Mouse (Mus musculus) heart, adult 2 months (tissue): ENCODE data around the gene Tll2. TPM values are rescaled to one million over a fixed set of nuclear protein-coding genes. Genes with fewer than 3 reads are reported as not detected.

Source experiments
- DNase-seq, 2 experiments: peaks; one replicate each; pipeline ENCODE4 v3.0.0; 2021
- H3K27ac ChIP-seq: fragments of 200-600 bp; 2 replicates; pipeline ENCODE4 v1.8.1; 2022
- H3K27me3 ChIP-seq: fragments of 200-500 bp; 2 replicates; pipeline ENCODE4 v1.6.1; 2012; ENCODE audit warnings: mild to moderate bottlenecking, low read length, inconsistent platforms, mixed read lengths; ENCODE audit not compliant: control insufficient read depth, insufficient read depth
- H3K36me3 ChIP-seq: fragments of 200-500 bp; 2 replicates; pipeline ENCODE4 v1.6.1; 2012; ENCODE audit warnings: low read length, inconsistent platforms; ENCODE audit not compliant: control insufficient read depth, insufficient read depth
- H3K4me1 ChIP-seq: fragments of 200-500 bp; 2 replicates; pipeline ENCODE4 v1.6.1; 2011; ENCODE audit warnings: low read length; ENCODE audit not compliant: control insufficient read depth, insufficient read depth
- H3K4me3 ChIP-seq: fragments of 200-600 bp; 2 replicates; pipeline ENCODE4 v1.8.1; 2022
- H3K79me2 ChIP-seq: fragments of 200-500 bp; replicated peaks from 2 replicates; pipeline ENCODE4 v1.6.1; 2012; ENCODE audit warnings: mild to moderate bottlenecking, inconsistent platforms, low read length, moderate library complexity, mixed read lengths; ENCODE audit not compliant: control insufficient read depth, insufficient read depth
- H3K9ac ChIP-seq: fragments of 200-500 bp; 2 replicates; pipeline ENCODE4 v1.6.1; 2012; ENCODE audit warnings: low read depth, mild to moderate bottlenecking, control low read depth, inconsistent platforms, low read length, mixed read lengths
- CTCF ChIP-seq: fragments of 200-600 bp; IDR thresholded peaks from 2 replicates; pipeline ENCODE4 v1.8.1; 2022; ENCODE audit warnings: antibody characterized with exemption, mild to moderate bottlenecking, moderate library complexity
- EP300 ChIP-seq: fragments of 200-500 bp; IDR thresholded peaks from 2 replicates; pipeline ENCODE4 v1.6.1; 2011; ENCODE audit warnings: low read depth, low read length, control low read depth; ENCODE audit not compliant: insufficient read depth
- POLR2A ChIP-seq: fragments of 200-500 bp; IDR thresholded peaks from 2 replicates; pipeline ENCODE4 v1.6.1; 2011; ENCODE audit warnings: mild to moderate bottlenecking, low read depth, low read length, control low read depth; ENCODE audit not compliant: insufficient read depth
- WGBS: fragments of 180-500 bp; shearing (Covaris S2); methylation state at CpG from one replicate; pipeline ENCODE4 v1.1.7; 2018; 5-methylcytosine and 5-hydroxymethylcytosine counted together
- intact Hi-C: fragments of 180-260 bp; cut with DNase I; formaldehyde crosslinking; loops from one replicate; pipeline ENCODE4 v1.15.1; 2025
- polyA plus RNA-seq: library from polyadenylated mRNA; depleted of rRNA; stranded (reverse); fragments of >200 nt; gene quantifications from 2 replicates; pipeline ENCODE4 v1.2.3, GENCODE M21; 2012
- total RNA-seq, 2 experiments: library from RNA; stranded (reverse); gene quantifications; 2 replicates each; pipeline ENCODE4 v1.2.3; 2021

Gene Tll2
- total and polyA plus RNA-seq, 3 experiments = 0.29 to 0.49 (median 0.41) TPM

GRCm38 (mm10) chr19:41176881-41177280 is 29.8 kb downstream of the Tll2 start:
- H3K27me3 ChIP-seq = no peaks in the 10 kb centered on the region
- H3K79me2 ChIP-seq = no peaks in the 10 kb centered on the region
- H3K4me1 ChIP-seq = no peaks in the 10 kb centered on the region
- H3K9ac ChIP-seq = no peak overlapping the region
- H3K36me3 ChIP-seq = no peaks in the 10 kb centered on the region
- H3K4me3 ChIP-seq = no peak overlapping the region
- no peak for DNase-seq
- intact Hi-C loops = no loop called here
- TF ChIP-seq POLR2A (no peak), CTCF (no peak), EP300 (no peak)
- no peak overlapping the region for H3K27ac ChIP-seq
- WGBS = 46% methylated on average over 2 of the region's 2 CpGs

- Histone ChIP-seq H3K27me3 (0 out of 2 replicates have a peak, but pooled peaks cover 1% of the 10 kb centered on the region), H3K27ac (no peak overlapping the region), H3K79me2 (no peaks in the 10 kb centered on the region), H3K36me3 (no peaks in the 10 kb centered on the region), H3K4me1 (peaks cover 5% of the 10 kb centered on the region; the same call in 1 of the 2 replicates), H3K4me3 (no peak overlapping the region), H3K9ac (no peak overlapping the region)
- TF ChIP-seq EP300 (no peak), POLR2A (no peak), CTCF (no peak)
- intact Hi-C loops = no loop called here
- WGBS = 81% methylated on average over 5 of the region's 5 CpGs
- DNase-seq = no peak
Measured at GRCm38 (mm10) chr19:41165914-41166235, 40.8 kb downstream of the Tll2 start.

GRCm38 (mm10) chr19:41165144-41165913 is 41.3 kb downstream of the Tll2 start:
- no peaks in the 10 kb centered on the region for H3K36me3 ChIP-seq
- H3K9ac ChIP-seq = no peak overlapping the region
- DNase-seq = no peak
- TF ChIP-seq EP300 = no peak
- no peak for TF ChIP-seq POLR2A
- TF ChIP-seq CTCF = no peak
- WGBS = 82% methylated on average over 14 of the region's 14 CpGs
- intact Hi-C loops = no loop called here
- no peak overlapping the region for H3K27ac ChIP-seq
- no peaks in the 10 kb centered on the region for H3K79me2 ChIP-seq
- 0 out of 2 replicates have a peak, but pooled peaks cover 1% of the 10 kb centered on the region for H3K27me3 ChIP-seq
- no peak overlapping the region for H3K4me3 ChIP-seq
- peaks cover 5% of the 10 kb centered on the region; the same call in 1 of the 2 replicates for H3K4me1 ChIP-seq

- Histone ChIP-seq H3K4me1 (peaks cover 8% of the 10 kb centered on the region), H3K36me3 (no peaks in the 10 kb centered on the region), H3K27me3 (0 out of 2 replicates have a peak, but pooled peaks cover 1% of the 10 kb centered on the region), H3K9ac (no peak overlapping the region), H3K27ac (no peak overlapping the region), H3K79me2 (no peaks in the 10 kb centered on the region), H3K4me3 (no peak overlapping the region)
- WGBS = 84% methylated on average over 10 of the region's 10 CpGs
- DNase-seq = no peak
- TF ChIP-seq EP300 (no peak), POLR2A (no peak), CTCF (no peak)
- intact Hi-C loops = no loop called here
Measured at GRCm38 (mm10) chr19:41164447-41165095, 42.1 kb downstream of the Tll2 start.

GRCm38 (mm10) chr19:41160388-41160787 is 46.2 kb downstream of the Tll2 start:
- 15% methylated on average over 14 of the region's 14 CpGs for WGBS
- TF ChIP-seq POLR2A = no peak
- no peak for TF ChIP-seq CTCF
- TF ChIP-seq EP300 = no peak

GRCm38 (mm10) chr19:41154681-41155080 is 52.0 kb downstream of the Tll2 start:
- peak; percentile 60; the same call in 1 of the 2 replicates for TF ChIP-seq EP300
- no peak for TF ChIP-seq CTCF
- WGBS = 36% methylated on average over 7 of the region's 7 CpGs
- H3K4me1 ChIP-seq = peaks cover 9% of the 10 kb centered on the region
- H3K27me3 ChIP-seq = no peaks in the 10 kb centered on the region; the same call in 1 of the 2 replicates
- H3K79me2 ChIP-seq = no peaks in the 10 kb centered on the region
- peak; percentile 42 to 58 for DNase-seq
- intact Hi-C loops = no loop called here
- H3K4me3 ChIP-seq = no peak overlapping the region
- no peak overlapping the region for H3K9ac ChIP-seq
- no peak overlapping the region for H3K27ac ChIP-seq
- no peaks in the 10 kb centered on the region; the same call in 1 of the 2 replicates for H3K36me3 ChIP-seq

More at GRCm38 (mm10) chr19:41160388-41160787, 46.2 kb downstream of the Tll2 start:
- no peak overlapping the region for H3K9ac ChIP-seq
- no peak overlapping the region for H3K4me3 ChIP-seq
- no peaks in the 10 kb centered on the region for H3K36me3 ChIP-seq
- peak; percentile 68 to 76 for DNase-seq
- H3K4me1 ChIP-seq = peaks cover 8% of the 10 kb centered on the region
- H3K27me3 ChIP-seq = peaks cover 1% of the 10 kb centered on the region; the same call in 1 of the 2 replicates
- intact Hi-C loops = no loop called here
- no peak overlapping the region for H3K27ac ChIP-seq
- no peaks in the 10 kb centered on the region for H3K79me2 ChIP-seq
